Mouse (Mus musculus) c-Kit-positive CD71-positive TER-119-negative erythroid progenitor cells, embryonic 14.5 days (primary cell): ENCODE data around the gene Fbxl17.
A peak's percentile ranks its signal among the peaks of the same experiment; 100 is the strongest.

Experiments used
- DNase-seq: peaks from one replicate; pipeline ENCODE4 v3.0.0-alpha.2; 2013; ENCODE audit warnings: low read depth

Gene Fbxl17

GRCm38 (mm10) chr17:63499636-63500155 is at the start of gene Fbxl17:
Gene Fbxl17, minus strand, starts transcription at chr17:63500017.
- DNase-seq = no peak

GRCm38 (mm10) chr17:63547465-63547864 is 47.6 kb upstream of the Fbxl17 start:
- no peak for DNase-seq

- no peak for DNase-seq
Measured at GRCm38 (mm10) chr17:63534576-63535265, 34.9 kb upstream of the Fbxl17 start.

- no peak for DNase-seq
Measured at GRCm38 (mm10) chr17:63533074-63533836, 33.4 kb upstream of the Fbxl17 start.

- DNase-seq = no peak
Measured at GRCm38 (mm10) chr17:63529476-63529875, 29.7 kb upstream of the Fbxl17 start.

GRCm38 (mm10) chr17:63520691-63521090 is 20.9 kb upstream of the Fbxl17 start:
- no peak for DNase-seq

- DNase-seq = no peak
Measured at GRCm38 (mm10) chr17:63510451-63510850, 10.6 kb upstream of the Fbxl17 start.

- no peak for DNase-seq
Measured at GRCm38 (mm10) chr17:63501091-63501490, 1.3 kb upstream of the Fbxl17 start.

GRCm38 (mm10) chr17:63500156-63500834 is 478 bp upstream of the Fbxl17 start:
- DNase-seq = peak; percentile 59

GRCm38 (mm10) chr17:63498717-63499635 is 841 bp downstream of the Fbxl17 start:
- no peak for DNase-seq

GRCm38 (mm10) chr17:63498182-63498716 is 1.6 kb downstream of the Fbxl17 start:
- DNase-seq = no peak

- DNase-seq = no peak
Measured at GRCm38 (mm10) chr17:63497206-63497731, 2.5 kb downstream of the Fbxl17 start.

- DNase-seq = no peak
Measured at GRCm38 (mm10) chr17:63496153-63496552, 3.7 kb downstream of the Fbxl17 start.

- no peak for DNase-seq
Measured at GRCm38 (mm10) chr17:63493876-63494580, 5.8 kb downstream of the Fbxl17 start.

- no peak for DNase-seq
Measured at GRCm38 (mm10) chr17:63493274-63493673, 6.5 kb downstream of the Fbxl17 start.

- DNase-seq = no peak
Measured at GRCm38 (mm10) chr17:63492665-63493273, 7.0 kb downstream of the Fbxl17 start.

GRCm38 (mm10) chr17:63489525-63489924 is 10.3 kb downstream of the Fbxl17 start:
- no peak for DNase-seq

GRCm38 (mm10) chr17:63467866-63468265 is 32.0 kb downstream of the Fbxl17 start:
- peak; percentile 44 for DNase-seq

GRCm38 (mm10) chr17:63465239-63465638 is 34.6 kb downstream of the Fbxl17 start:
- DNase-seq = no peak

GRCm38 (mm10) chr17:63462512-63462911 is 37.3 kb downstream of the Fbxl17 start:
- no peak for DNase-seq
